Mouse (Mus musculus) activated CD4-positive, CD25-positive, alpha-beta regulatory T cell, adult 4 months (primary cell): ENCODE measurements around the gene Olfr116. TPM values are rescaled to one million over a fixed set of nuclear protein-coding genes. Genes with fewer than 3 reads are reported as not detected.

Experiments
- ATAC-seq: one replicate; pipeline ENCODE4 v1.8.0; 2017
- polyA plus RNA-seq, 2 experiments: library from polyadenylated mRNA; unstranded; fragments of 100-300 nt; shearing (Covaris generic); gene quantifications; one replicate each; pipeline ENCODE4 v1.2.1; 2017

Olfr116 gene
- not detected for polyA plus RNA-seq

GRCm38 (mm10) chr17:37627009-37627408 is at the start of gene Olfr116, which contains the start of gene Olfr115:
Gene Olfr116 (minus strand): TSS chr17:37627199.
Gene Olfr115 (minus strand): TSS chr17:37627109.
- ATAC-seq = no peak

- no peak for ATAC-seq
Measured at GRCm38 (mm10) chr17:37666688-37667087, 39.7 kb upstream of the Olfr116 start, which contains the start of gene Olfr118. Gene Olfr118 (plus strand): TSS chr17:37666988.

- no peak for ATAC-seq
Measured at GRCm38 (mm10) chr17:37663682-37664081, 36.7 kb upstream of the Olfr116 start, which contains the start of gene Olfr117. Gene Olfr117 (minus strand): TSS chr17:37663782.

GRCm38 (mm10) chr17:37592643-37593042 is 34.4 kb downstream of the Olfr116 start, which contains the start of gene Olfr114:
Gene Olfr114 (minus strand): TSS chr17:37592743.
- ATAC-seq = no peak

- no peak for ATAC-seq
Measured at GRCm38 (mm10) chr17:37577563-37577962, 49.4 kb downstream of the Olfr116 start, which contains the start of gene Olfr113. Gene Olfr113 (minus strand): TSS chr17:37577663.

Other genes starting within 250 kb of the Olfr116 start
- not detected for gene Olfr105-ps, start 248.2 kb downstream of the Olfr116 start, polyA plus RNA-seq
- gene Olfr106-ps, start 236.8 kb downstream of the Olfr116 start, polyA plus RNA-seq = not detected
- gene Olfr107, start 228.0 kb downstream of the Olfr116 start, polyA plus RNA-seq = under 1 TPM in 1 of 2 experiments, not detected in 1; 0.12 TPM
- not detected for gene Olfr108, start 181.7 kb downstream of the Olfr116 start, polyA plus RNA-seq
- not detected for gene Olfr109, start 168.3 kb downstream of the Olfr116 start, polyA plus RNA-seq
- gene H2-M2, start 143.6 kb downstream of the Olfr116 start, polyA plus RNA-seq = not detected
- not detected for gene Olfr110, start 134.7 kb downstream of the Olfr116 start, polyA plus RNA-seq
- not detected for gene Olfr111, start 119.2 kb downstream of the Olfr116 start, polyA plus RNA-seq
- not detected for gene Olfr112, start 57.7 kb downstream of the Olfr116 start, polyA plus RNA-seq
- gene Olfr113, start 49.5 kb downstream of the Olfr116 start, polyA plus RNA-seq = not detected
- not detected for gene Olfr114, start 34.5 kb downstream of the Olfr116 start, polyA plus RNA-seq
- under 1 TPM in 1 of 2 experiments, not detected in 1; 0.37 TPM for gene Olfr115, start 90 bp downstream of the Olfr116 start, polyA plus RNA-seq
- gene Olfr117, start 36.6 kb upstream of the Olfr116 start, polyA plus RNA-seq = not detected
- under 1 TPM; 0.27 to 0.49 TPM for gene Olfr118, start 39.8 kb upstream of the Olfr116 start, polyA plus RNA-seq
- not detected for gene Olfr119, start 69.4 kb upstream of the Olfr116 start, polyA plus RNA-seq
- not detected for gene Olfr120, start 94.6 kb upstream of the Olfr116 start, polyA plus RNA-seq
- gene Olfr121, start 121.7 kb upstream of the Olfr116 start, polyA plus RNA-seq = not detected
- not detected for gene Olfr122, start 141.4 kb upstream of the Olfr116 start, polyA plus RNA-seq
- not detected for gene Olfr123, start 166.3 kb upstream of the Olfr116 start, polyA plus RNA-seq
- gene Olfr124, start 172.7 kb upstream of the Olfr116 start, polyA plus RNA-seq = not detected
- not detected for gene Olfr125, start 205.8 kb upstream of the Olfr116 start, polyA plus RNA-seq
- not detected for gene Olfr126, start 220.3 kb upstream of the Olfr116 start, polyA plus RNA-seq